Comparison of ENCODE assay signal across 18 mouse cellular contexts in genomic region chr10:100038342-100038898, GRCm38 (mm10). TPM values are rescaled to one million over a fixed set of nuclear protein-coding genes. Genes with fewer than 3 reads are reported as not detected.
A peak's percentile ranks its signal among the peaks of the same experiment; 100 is the strongest.
DNase-seq lines count a peak whose midpoint lies in the region; ATAC-seq and TF ChIP-seq lines count a peak whose summit lies in the region.
"Had no signal": no experiment of that assay in that cellular context is flagged by ENCODE, and none has a peak within 500 bp of the region (broad histone marks: within the 10 kb centered on the region; RNA-seq: fewer than 3 reads in every experiment).

No protein-coding gene starts in this region.

- H3K9ac ChIP-seq in liver, postnatal 0 days (replicated peaks) = no peak overlapping the region
- H3K9ac ChIP-seq: heart, embryonic 12.5 days; hindbrain, embryonic 15.5 days; neural tube, embryonic 12.5 days; stomach, embryonic 15.5 days had no signal

- no peaks in the 10 kb centered on the region for H3K36me3 ChIP-seq in heart, embryonic 10.5 days
- no peaks in the 10 kb centered on the region for H3K36me3 ChIP-seq in liver, postnatal 0 days (replicated peaks; ENCODE audit: insufficient read depth, low read length)
- H3K36me3 ChIP-seq: heart, embryonic 12.5 days; hindbrain, embryonic 15.5 days; neural tube, embryonic 12.5 days; stomach, embryonic 15.5 days had no signal

- H3K27ac ChIP-seq in heart, embryonic 10.5 days = 0 out of 2 replicates have a peak overlapping the region, but pooled peaks have one; percentile 29
- peak overlapping the region; percentile 84 for H3K27ac ChIP-seq in liver, postnatal 0 days (ENCODE audit: low read depth)
- H3K27ac ChIP-seq: hindbrain, embryonic 15.5 days; neural tube, embryonic 12.5 days; stomach, embryonic 15.5 days had no signal

- no peak for DNase-seq in heart, embryonic 10.5 days (ENCODE audit: low spot score)
- DNase-seq in heart, postnatal 10 days = no peak
- peak; percentile 13 for DNase-seq in adrenal gland, postnatal 14 days
- DNase-seq in liver = peak; percentile 41
- DNase-seq in liver, postnatal 0 days = peak; percentile 64
- DNase-seq in left cerebral cortex, postnatal 14 days (ENCODE audit: low spot score in 2 of 2) = no peak
- DNase-seq in urinary bladder, postnatal 10 days (ENCODE audit: low spot score) = no peak
- DNase-seq: cerebellum, adult 9-10 months; gastrocnemius, postnatal 25 days; heart, postnatal 36 days; kidney, adult 11 months; kidney, postnatal 14 days; right cerebral cortex, postnatal 14 days had no signal

- 56% methylated on average over 12 of the region's 12 CpGs for WGBS in heart, embryonic 10.5 days
- WGBS in liver, postnatal 0 days (ENCODE audit: insufficient replicate concordance) = 50% methylated on average over 12 of the region's 12 CpGs

- H3K4me1 ChIP-seq in heart, embryonic 10.5 days = peaks cover 52% of the 10 kb centered on the region
- peaks cover 3% of the 10 kb centered on the region; the same call in 1 of the 2 replicates for H3K4me1 ChIP-seq in liver, postnatal 0 days (ENCODE audit: insufficient read depth)
- H3K4me1 ChIP-seq: hindbrain, embryonic 15.5 days; neural tube, embryonic 12.5 days had no signal

- ATAC-seq in liver, postnatal 0 days = peak; percentile 89

- H3K27me3 ChIP-seq in heart, embryonic 10.5 days (ENCODE audit: insufficient read depth, poor library complexity, severe bottlenecking) = no peaks in the 10 kb centered on the region
- no peaks in the 10 kb centered on the region for H3K27me3 ChIP-seq in liver, postnatal 0 days (ENCODE audit: insufficient read depth, low read length)
- H3K27me3 ChIP-seq: heart, embryonic 12.5 days; hindbrain, embryonic 15.5 days; neural tube, embryonic 12.5 days; stomach, embryonic 15.5 days had no signal

- no peaks in the 10 kb centered on the region for H3K9me3 ChIP-seq in heart, embryonic 10.5 days
- no peaks in the 10 kb centered on the region for H3K9me3 ChIP-seq in liver, postnatal 0 days (ENCODE audit: low read length)
- H3K9me3 ChIP-seq: heart, embryonic 12.5 days; hindbrain, embryonic 15.5 days; neural tube, embryonic 12.5 days; stomach, embryonic 15.5 days had no signal

- no peak overlapping the region for H3K4me3 ChIP-seq in heart, embryonic 10.5 days
- no peak overlapping the region for H3K4me3 ChIP-seq in liver, postnatal 0 days (ENCODE audit: low read depth, low read length)
- H3K4me3 ChIP-seq: heart, embryonic 12.5 days; hindbrain, embryonic 15.5 days; neural tube, embryonic 12.5 days; stomach, embryonic 15.5 days had no signal

- no peak overlapping the region for H3K4me2 ChIP-seq in liver, postnatal 0 days (ENCODE audit: low read depth, low read length)
- H3K4me2 ChIP-seq: heart, embryonic 12.5 days; hindbrain, embryonic 15.5 days; neural tube, embryonic 12.5 days; stomach, embryonic 15.5 days had no signal

- no peak for TF ChIP-seq CTCF in liver, postnatal 0 days (IDR thresholded peaks at IDR 0.05; ENCODE audit: low read depth)

- TF ChIP-seq EP300 in liver, postnatal 0 days (IDR thresholded peaks at IDR 0.05; ENCODE audit: low read depth) = no peak

- intact Hi-C loops in heart, postnatal 10 days (cut with DNase I) = loop anchor here (5.0 kb wide), 1 partner anchor 119 kb away; no protein-coding TSS in a partner anchor
- intact Hi-C loops in left cerebral cortex, postnatal 14 days (cut with DNase I) = no loop called here

RNA-seq across cellular contexts. Expression of gene Kitl, which starts 23.0 kb away (rescaled TPM):
- 14.9 and 22.2 TPM in 2 replicates for polyA plus RNA-seq in heart, embryonic 10.5 days (2016; fragmentation: Nextera tagmentation; extraction: Ambion mirVana)
- total RNA-seq in heart, postnatal 10 days (2021) = 100 to 1,000 TPM; 123 to 129 TPM
- total RNA-seq in adrenal gland, postnatal 14 days (2021) = 62.6 and 65.2 TPM in 2 replicates
- polyA plus RNA-seq in liver, postnatal 0 days (2015; fragmentation: Nextera tagmentation; extraction: Ambion mirVana) = 2.3 and 5.0 TPM in 2 replicates
- total RNA-seq in left cerebral cortex, postnatal 14 days (2021) = 10 to 100 TPM; 53.1 to 77.1 TPM
- total RNA-seq: monocyte, adult 5-6 weeks had no signal

Comparison
In these comparisons a context has a peak if more than half of its experiments do, and no peak if none do; other contexts are left out.
1. DNase-seq: peak in adrenal gland, postnatal 14 days (single experiment), liver (single experiment) and liver, postnatal 0 days (single experiment); none in heart, embryonic 10.5 days (single experiment), heart, postnatal 10 days (0 of 2), left cerebral cortex, postnatal 14 days (0 of 2) and urinary bladder, postnatal 10 days (single experiment).